Mouse (Mus musculus): Measurements from ENCODE around the gene Adgrb3.

DNA sequence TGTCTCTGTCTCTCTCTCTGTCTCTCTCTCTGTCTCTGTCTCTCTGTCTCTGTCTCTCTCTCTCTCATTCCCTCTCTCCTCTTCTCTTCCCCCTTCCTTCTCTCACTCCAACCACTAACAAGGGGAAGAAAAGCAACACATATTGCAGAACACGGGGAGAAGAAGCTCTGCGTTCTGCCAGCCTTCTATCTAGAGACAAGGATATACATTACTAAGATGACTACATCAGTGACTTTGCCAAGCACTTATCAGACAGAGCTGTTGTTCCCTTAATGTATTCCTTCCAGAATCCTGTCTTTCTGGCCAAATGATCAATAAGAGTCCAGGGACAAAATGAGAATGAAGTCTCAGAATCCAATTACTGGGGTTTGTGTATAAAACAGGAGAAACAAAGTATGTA, 123.2 kb downstream of the Adgrb3 start:
- TF ChIP-seq CTCF (conservative IDR thresholded peaks at IDR 0.05; ENCODE audit: low read length) (no peak), POU5F1 (IDR thresholded peaks at IDR 0.05; ENCODE audit: borderline replicate concordance, low read length) (no peak), NANOG (IDR thresholded peaks at IDR 0.05; ENCODE audit: borderline replicate concordance, low read length) (no peak)

Measured in E14TG2a.4 (cell line).